Mouse (Mus musculus) ES-E14 (cell line): ENCODE measurements at regions not wholly inside any gene's neighbourhood (a gene's known extent, or its start where the extent isn't known, plus 50 kb on each side); places are given as distances from the start of the nearest gene placed in this dataset.

Experiments
- DNase-seq: peaks from one replicate; pipeline ENCODE4 v3.0.0-alpha.2; 2013; ENCODE audit warnings: low read depth, low spot score
- H3K27ac ChIP-seq: 2 replicates; pipeline ENCODE4 v1.5.1; 2012; ENCODE audit warnings: low read depth, mild to moderate bottlenecking, low read length, moderate library complexity, mixed read lengths; ENCODE audit not compliant: poor library complexity, insufficient read depth, severe bottlenecking
- H3K36me3 ChIP-seq: 2 replicates; pipeline ENCODE4 v1.6.1; 2012; ENCODE audit warnings: mild to moderate bottlenecking, low read length, moderate library complexity, mixed read lengths; ENCODE audit not compliant: control insufficient read depth, poor library complexity, insufficient read depth, severe bottlenecking
- H3K4me1 ChIP-seq, 2 experiments: fragments of 150-350 bp in 1 of 2; sonication (generic) in 1 of 2; 2 replicates each; pipeline ENCODE4 v1.6.1; 2012; ENCODE audit warnings: low read length in 2 of 2, mild to moderate bottlenecking in 1 of 2, mixed read lengths in 1 of 2; ENCODE audit not compliant: control insufficient read depth in 2 of 2, insufficient read depth in 2 of 2, poor library complexity in 1 of 2
- H3K4me3 ChIP-seq, 2 experiments: fragments of 150-350 bp in 1 of 2; sonication (generic) in 1 of 2; 2 replicates each; pipeline ENCODE4 v1.5.1; 2012; ENCODE audit warnings: low read length in 2 of 2, low read depth in 1 of 2, mild to moderate bottlenecking in 1 of 2, mixed read lengths in 1 of 2; ENCODE audit not compliant: insufficient read depth in 1 of 2, poor library complexity in 1 of 2, severe bottlenecking in 1 of 2
- H3K9ac ChIP-seq: 2 replicates; pipeline ENCODE4 v1.6.1; 2012; ENCODE audit warnings: low read depth, mild to moderate bottlenecking, low read length, mixed read lengths; ENCODE audit not compliant: poor library complexity, insufficient read depth, severe bottlenecking
- H3K9me3 ChIP-seq: fragments of 150-350 bp; sonication (generic); 2 replicates; pipeline ENCODE4 v1.6.1; 2012; ENCODE audit warnings: low read depth, mild to moderate bottlenecking, low read length; ENCODE audit not compliant: control insufficient read depth, insufficient read depth
- CHD2 ChIP-seq: IDR thresholded peaks from 2 replicates; pipeline ENCODE4 v1.6.1; 2014; ENCODE audit warnings: mild to moderate bottlenecking, low read depth, low read length, inconsistent platforms
- HCFC1 ChIP-seq: IDR thresholded peaks from 2 replicates; pipeline ENCODE4 v1.6.1; 2012; ENCODE audit warnings: low read length, inconsistent platforms, borderline replicate concordance; ENCODE audit not compliant: insufficient read depth
- MAFK ChIP-seq: IDR thresholded peaks from 2 replicates; pipeline ENCODE4 v1.6.1; 2014; ENCODE audit warnings: mild to moderate bottlenecking, low read depth, low read length, inconsistent platforms; ENCODE audit not compliant: insufficient read depth
- ZC3H11A ChIP-seq: IDR thresholded peaks from 2 replicates; pipeline ENCODE4 v1.6.1; 2012; ENCODE audit warnings: low read depth, mild to moderate bottlenecking, inconsistent platforms, low read length, borderline replicate concordance
- ZNF384 ChIP-seq: IDR thresholded peaks from 2 replicates; pipeline ENCODE4 v1.6.1; 2012; ENCODE audit warnings: low read depth, low read length, inconsistent platforms
- in situ Hi-C, 2 experiments: fragments of 600-800 bp; cut with MboI; formaldehyde crosslinking; loops; one replicate each; pipeline ENCODE4 v1.15.1; 2025; ENCODE audit warnings: low sequenced_read_pairs in 2 of 2, inconsistent platforms in 1 of 2; ENCODE audit not compliant: unreplicated experiment in 2 of 2

- DNase-seq, result no peak
- H3K4me1 ChIP-seq, result no peaks in the 10 kb centered on the region
- TF ChIP-seq HCFC1, result no peak
- in situ Hi-C loops, result no loop called here
- H3K36me3 ChIP-seq, result no peaks in the 10 kb centered on the region
- no peak overlapping the region for H3K27ac ChIP-seq
- no peaks in the 10 kb centered on the region for H3K9me3 ChIP-seq
- H3K4me3 ChIP-seq, result no peak overlapping the region
- H3K9ac ChIP-seq, result no peak overlapping the region
These were observed 765.3 kb downstream of the Cdh8 start for GRCm38 (mm10) chr8:98651010-98651409.

DNA sequence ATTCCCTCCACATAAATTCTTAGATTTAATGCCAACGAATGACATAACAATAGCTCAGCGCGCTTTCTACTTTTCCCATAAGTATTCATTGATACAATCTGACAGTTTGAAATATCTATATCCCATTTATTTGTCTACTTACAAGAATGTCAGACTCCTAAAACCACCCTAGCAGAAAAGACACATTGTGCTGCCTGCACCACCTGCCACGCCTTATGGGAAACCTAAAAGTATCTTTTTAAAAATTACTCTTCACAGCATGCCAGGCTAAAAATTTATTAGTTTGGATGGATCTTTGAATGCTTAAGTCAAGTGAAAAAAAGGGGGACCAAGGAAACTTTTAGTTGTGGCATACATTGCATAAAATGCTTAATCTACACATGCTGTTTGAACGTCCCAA lies 788.1 kb downstream of the Cdh8 start:
- TF ChIP-seq HCFC1, result no peak
- H3K36me3 ChIP-seq, result no peaks in the 10 kb centered on the region
- H3K27ac ChIP-seq, result no peak overlapping the region
- in situ Hi-C loops, result no loop called here
- no peak overlapping the region for H3K9ac ChIP-seq
- no peak for DNase-seq
- H3K4me3 ChIP-seq, result no peak overlapping the region
- H3K9me3 ChIP-seq, result no peaks in the 10 kb centered on the region
- H3K4me1 ChIP-seq, result no peaks in the 10 kb centered on the region

- DNase-seq, result no peak
- H3K27ac ChIP-seq, result no peak overlapping the region
- no peak overlapping the region for H3K4me3 ChIP-seq
- no peaks in the 10 kb centered on the region for H3K9me3 ChIP-seq
- no peak overlapping the region for H3K9ac ChIP-seq
- no peaks in the 10 kb centered on the region for H3K4me1 ChIP-seq
- TF ChIP-seq MAFK (no peak), ZNF384 (no peak), HCFC1 (no peak), ZC3H11A (no peak), CHD2 (no peak)
- in situ Hi-C loops, result no loop called here
- no peaks in the 10 kb centered on the region for H3K36me3 ChIP-seq
These were observed 802.3 kb downstream of the Cdh8 start for GRCm38 (mm10) chr8:98613834-98614428.

DNA sequence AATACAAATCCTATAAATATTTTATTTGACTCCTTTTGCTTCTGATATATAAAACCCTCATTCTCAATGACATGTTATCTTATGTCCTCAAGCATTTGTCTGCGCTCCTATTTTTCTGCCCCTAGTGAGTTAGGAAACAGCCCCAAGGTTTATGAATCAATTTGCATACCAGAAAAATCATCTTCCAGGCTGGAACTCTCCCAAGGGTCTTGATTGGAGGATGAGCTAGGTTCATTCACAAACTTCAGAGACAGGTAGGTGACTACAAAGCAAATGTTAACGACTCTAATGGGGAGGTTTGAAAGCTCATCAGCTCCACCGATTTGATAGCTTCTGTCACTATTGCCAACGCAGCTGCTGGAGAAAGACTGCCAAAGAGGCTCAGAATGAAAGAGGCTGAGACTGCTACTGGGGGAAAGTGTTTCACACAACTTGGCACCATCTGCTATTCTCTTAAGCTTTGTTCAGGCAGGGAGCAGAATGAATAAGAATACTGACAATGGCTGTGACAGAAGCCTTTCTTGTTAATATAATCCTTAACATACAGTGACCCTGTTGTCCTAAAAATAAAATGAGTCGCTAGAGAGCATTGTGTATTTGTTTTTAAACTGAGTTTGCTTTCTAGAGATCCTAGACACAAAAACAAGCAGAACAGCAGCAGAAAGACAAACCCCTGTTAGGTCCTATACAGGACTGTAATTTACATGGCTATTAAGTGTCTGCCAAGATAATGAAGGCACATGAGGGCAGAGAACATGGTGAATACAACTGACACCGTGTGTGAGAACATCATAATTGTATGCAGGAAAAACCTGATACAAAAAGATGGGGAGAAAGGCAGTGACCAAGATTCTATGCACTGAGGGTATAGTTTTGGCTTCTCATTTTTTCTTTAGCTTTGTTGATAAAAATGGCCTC lies 843.4 kb downstream of the Cdh8 start:
- H3K4me3 ChIP-seq, result no peak overlapping the region
- TF ChIP-seq ZNF384, result no peak
- DNase-seq, result no peak
- no peak overlapping the region for H3K27ac ChIP-seq
- H3K36me3 ChIP-seq, result no peaks in the 10 kb centered on the region
- H3K9ac ChIP-seq, result no peak overlapping the region
- H3K4me1 ChIP-seq, result no peaks in the 10 kb centered on the region
- H3K9me3 ChIP-seq, result no peaks in the 10 kb centered on the region
- in situ Hi-C loops, result no loop called here

- H3K27ac ChIP-seq, result no peak overlapping the region
- H3K9me3 ChIP-seq, result no peaks in the 10 kb centered on the region
- no peak for DNase-seq
- TF ChIP-seq HCFC1 (no peak), MAFK (no peak)
- H3K4me1 ChIP-seq, result no peaks in the 10 kb centered on the region
- H3K9ac ChIP-seq, result no peak overlapping the region
- no peaks in the 10 kb centered on the region for H3K36me3 ChIP-seq
- in situ Hi-C loops, result no loop called here
- H3K4me3 ChIP-seq, result no peak overlapping the region
These were observed 849.6 kb downstream of the Cdh8 start for GRCm38 (mm10) chr8:98566661-98567060.
